Mouse (Mus musculus) hindbrain, embryonic 10.5 days (tissue): ENCODE data around the gene Mocs1. TPM values are rescaled to one million over a fixed set of nuclear protein-coding genes. Genes with fewer than 3 reads are reported as not detected.

Source experiments
- DNase-seq: peaks from one replicate; pipeline ENCODE4 v3.0.0-alpha.2; 2017; ENCODE audit warnings: low spot score
- H3K27ac ChIP-seq: fragments of 300-500 bp; sonication (generic); 2 replicates; pipeline ENCODE4 v1.5.1; 2016; ENCODE audit warnings: mild to moderate bottlenecking, moderate library complexity
- H3K27me3 ChIP-seq: fragments of 300-500 bp; sonication (generic); 2 replicates; pipeline ENCODE4 v1.6.1; 2016; ENCODE audit warnings: mild to moderate bottlenecking; ENCODE audit not compliant: poor library complexity, insufficient read depth, severe bottlenecking
- H3K36me3 ChIP-seq: fragments of 300-500 bp; sonication (generic); 2 replicates; pipeline ENCODE4 v1.6.1; 2016; ENCODE audit warnings: mild to moderate bottlenecking, moderate library complexity
- H3K4me1 ChIP-seq: fragments of 300-500 bp; sonication (generic); replicated peaks from 2 replicates; pipeline ENCODE4 v1.6.1; 2016; ENCODE audit warnings: mild to moderate bottlenecking
- H3K4me3 ChIP-seq: fragments of 300-500 bp; sonication (generic); 2 replicates; pipeline ENCODE4 v1.5.1; 2016; ENCODE audit warnings: mild to moderate bottlenecking, moderate library complexity
- H3K9me3 ChIP-seq: fragments of 300-500 bp; sonication (generic); 2 replicates; pipeline ENCODE4 v1.6.1; 2016; ENCODE audit warnings: mild to moderate bottlenecking, moderate library complexity
- WGBS: fragments of 180-500 bp; shearing (Covaris S2); methylation state at CpG from one replicate; pipeline ENCODE4 v1.1.7; 2016; 5-methylcytosine and 5-hydroxymethylcytosine counted together
- polyA plus RNA-seq: library from polyadenylated mRNA; unstranded; fragments of >200 nt; fragmentation: Nextera tagmentation; extraction: Ambion mirVana; gene quantifications from 2 replicates; pipeline ENCODE4 v1.2.1, GENCODE M21; 2016

Mocs1 gene
- polyA plus RNA-seq, 1 experiment from 2014 or later, result 6.0 TPM

DNA sequence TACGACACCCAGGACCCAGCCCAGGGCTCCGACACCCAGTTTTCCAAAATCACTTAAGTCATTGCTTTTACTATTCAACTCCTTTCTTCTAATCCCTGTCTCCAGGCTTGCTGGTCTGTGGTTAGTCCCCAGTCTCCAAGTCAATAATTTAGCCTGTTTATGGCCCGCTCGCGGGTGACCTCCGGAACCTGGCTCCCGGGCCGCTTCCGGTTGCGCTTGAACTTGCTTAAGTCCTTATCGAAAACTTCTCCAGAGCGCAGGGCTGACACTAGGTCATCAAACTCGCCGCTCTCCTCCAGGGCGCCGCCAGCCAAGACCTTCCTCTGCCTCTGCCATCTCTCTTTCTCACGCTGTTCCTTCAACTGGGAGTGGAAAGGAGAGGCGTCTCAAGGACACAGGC, 30.2 kb downstream of the Mocs1 start:
- no peak for DNase-seq
- Histone ChIP-seq H3K27me3 (no peaks in the 10 kb centered on the region), H3K36me3 (peaks cover 33% of the 10 kb centered on the region), H3K9me3 (no peaks in the 10 kb centered on the region), H3K27ac (no peak overlapping the region), H3K4me1 (no peaks in the 10 kb centered on the region), H3K4me3 (no peak overlapping the region)
- WGBS, result 93% methylated on average over 18 of the region's 18 CpGs

DNA sequence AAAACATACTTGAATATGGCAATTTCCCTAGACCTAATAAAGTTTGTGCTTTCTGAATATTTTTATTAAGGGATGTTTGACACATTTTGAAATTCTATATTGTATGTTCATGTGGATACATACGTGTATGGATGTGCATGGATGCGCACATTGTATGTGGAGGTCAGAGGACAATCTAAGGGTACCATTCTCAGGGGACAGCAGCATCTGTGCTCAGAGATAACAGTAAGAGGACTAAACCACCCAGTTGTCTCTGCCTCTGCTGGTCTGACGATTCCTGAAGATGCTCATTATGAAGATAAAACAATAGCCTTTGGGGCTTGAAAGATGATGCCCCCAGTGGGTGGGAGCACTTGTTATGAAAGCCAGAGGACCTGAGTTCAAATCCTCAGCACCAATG, 36.7 kb downstream of the Mocs1 start:
- no peak overlapping the region for H3K27ac ChIP-seq
- no peaks in the 10 kb centered on the region for H3K4me1 ChIP-seq
- no peaks in the 10 kb centered on the region for H3K27me3 ChIP-seq
- no peaks in the 10 kb centered on the region for H3K9me3 ChIP-seq
- 83% methylated on average over 3 of the region's 3 CpGs for WGBS
- no peak overlapping the region for H3K4me3 ChIP-seq
- H3K36me3 ChIP-seq, result 0 out of 2 replicates have a peak, but pooled peaks cover 3% of the 10 kb centered on the region
- no peak for DNase-seq

GRCm38 (mm10) chr17:49468223-49468622, 40.1 kb downstream of the Mocs1 start:
- DNase-seq, result peak; percentile 65
- no peaks in the 10 kb centered on the region for H3K27me3 ChIP-seq
- no peak overlapping the region for H3K27ac ChIP-seq
- no peaks in the 10 kb centered on the region for H3K36me3 ChIP-seq
- H3K4me1 ChIP-seq, result peaks cover 12% of the 10 kb centered on the region
- H3K9me3 ChIP-seq, result no peaks in the 10 kb centered on the region
- no peak overlapping the region for H3K4me3 ChIP-seq
- WGBS, result 37% methylated on average over 4 of the region's 4 CpGs

DNA sequence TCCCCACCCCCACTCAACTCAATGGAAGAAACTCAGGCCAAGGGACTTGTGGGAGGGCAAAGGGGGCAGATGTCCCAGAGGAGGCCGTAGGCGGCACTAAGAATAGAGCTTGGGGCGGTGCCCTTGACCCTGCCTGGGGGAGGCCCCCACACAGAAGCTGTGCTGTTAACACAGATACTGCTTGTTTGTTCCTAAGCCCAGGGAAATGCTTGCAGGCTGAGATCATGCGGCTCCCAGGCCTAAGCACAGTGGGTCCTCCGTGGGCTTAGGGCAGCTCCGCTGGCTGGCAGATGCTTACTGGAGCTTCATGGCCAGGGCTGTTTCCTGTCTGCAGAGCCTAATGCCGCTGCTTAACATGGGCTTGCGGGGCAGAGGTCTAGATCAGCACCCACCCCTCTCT, 44.5 kb downstream of the Mocs1 start:
- 58% methylated on average over 8 of the region's 8 CpGs for WGBS
- Histone ChIP-seq H3K27ac (peak overlapping the region; percentile 72), H3K9me3 (no peaks in the 10 kb centered on the region), H3K4me1 (peaks cover 12% of the 10 kb centered on the region), H3K36me3 (no peaks in the 10 kb centered on the region), H3K27me3 (no peaks in the 10 kb centered on the region), H3K4me3 (no peak overlapping the region)
- DNase-seq, result peak; percentile 44

DNA sequence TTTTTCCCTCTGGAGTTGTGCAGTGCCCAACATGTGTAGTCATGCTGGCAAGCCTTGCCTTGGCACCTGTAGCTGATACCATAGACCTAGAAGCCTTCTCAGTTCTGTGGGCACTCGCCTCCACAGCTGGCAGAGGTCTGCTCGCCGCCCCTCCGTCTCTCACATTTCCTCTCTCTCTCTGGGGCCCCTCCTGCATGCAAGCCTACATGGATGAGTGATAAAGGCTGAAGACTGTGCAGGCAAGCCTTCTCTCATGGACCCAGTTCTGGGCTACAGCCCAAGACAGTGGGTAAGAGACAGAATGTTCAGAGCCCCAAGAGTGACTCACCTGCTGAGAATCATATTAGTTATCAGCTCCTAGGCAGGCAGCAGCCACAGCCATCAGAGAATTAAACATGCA, 45.9 kb downstream of the Mocs1 start:
- Histone ChIP-seq H3K4me1 (peaks cover 12% of the 10 kb centered on the region), H3K27me3 (no peaks in the 10 kb centered on the region), H3K27ac (no peak overlapping the region), H3K9me3 (no peaks in the 10 kb centered on the region), H3K36me3 (no peaks in the 10 kb centered on the region), H3K4me3 (no peak overlapping the region)
- WGBS, result 95% methylated on average over 4 of the region's 4 CpGs
- DNase-seq, result no peak

GRCm38 (mm10) chr17:49475174-49475573, 47.0 kb downstream of the Mocs1 start:
- 94% methylated on average over 1 of the region's 1 CpGs for WGBS
- H3K27me3 ChIP-seq, result no peaks in the 10 kb centered on the region
- peaks cover 12% of the 10 kb centered on the region for H3K4me1 ChIP-seq
- peaks cover 6% of the 10 kb centered on the region; the same call in 1 of the 2 replicates for H3K36me3 ChIP-seq
- H3K9me3 ChIP-seq, result no peaks in the 10 kb centered on the region
- H3K4me3 ChIP-seq, result no peak overlapping the region
- DNase-seq, result no peak
- H3K27ac ChIP-seq, result no peak overlapping the region

- H3K36me3 ChIP-seq, result peaks cover 6% of the 10 kb centered on the region; the same call in 1 of the 2 replicates
- H3K4me1 ChIP-seq, result peaks cover 9% of the 10 kb centered on the region
- H3K9me3 ChIP-seq, result no peaks in the 10 kb centered on the region
- no peaks in the 10 kb centered on the region for H3K27me3 ChIP-seq
- H3K27ac ChIP-seq, result no peak overlapping the region
- WGBS, result 84% methylated on average over 4 of the region's 4 CpGs
- DNase-seq, result no peak
- H3K4me3 ChIP-seq, result no peak overlapping the region
These were observed 49.2 kb downstream of the Mocs1 start for GRCm38 (mm10) chr17:49477370-49477769.

DNA sequence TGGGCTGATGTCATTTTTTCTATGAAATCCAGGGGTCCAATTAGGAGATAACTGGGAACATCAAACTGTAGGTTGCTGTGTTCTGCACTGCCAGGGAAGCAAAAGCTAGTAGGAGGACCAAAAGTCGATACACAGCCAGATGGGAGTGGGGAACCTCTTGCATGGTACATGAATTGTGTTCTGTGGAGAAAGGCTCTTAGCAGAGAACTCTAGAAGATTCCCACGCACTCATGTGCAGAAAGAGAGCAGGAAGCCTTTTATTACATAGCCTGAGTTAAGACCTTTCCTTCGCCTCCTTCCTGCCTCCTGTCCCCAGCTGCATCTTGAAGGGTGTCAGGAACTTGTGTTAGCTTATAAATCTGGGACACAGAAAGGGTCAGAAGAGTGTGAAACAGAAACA, 53.7 kb downstream of the Mocs1 start:
- H3K27ac ChIP-seq, result no peak overlapping the region
- H3K9me3 ChIP-seq, result no peaks in the 10 kb centered on the region
- 89% methylated on average over 3 of the region's 3 CpGs for WGBS
- no peak overlapping the region for H3K4me3 ChIP-seq
- H3K36me3 ChIP-seq, result peaks cover 14% of the 10 kb centered on the region; the same call in 1 of the 2 replicates
- no peaks in the 10 kb centered on the region for H3K27me3 ChIP-seq
- H3K4me1 ChIP-seq, result no peaks in the 10 kb centered on the region
- no peak for DNase-seq

- WGBS, result 92% methylated on average over 3 of the region's 3 CpGs
- DNase-seq, result no peak
- H3K36me3 ChIP-seq, result peaks cover 17% of the 10 kb centered on the region; the same call in 1 of the 2 replicates
- no peak overlapping the region for H3K27ac ChIP-seq
- no peaks in the 10 kb centered on the region for H3K9me3 ChIP-seq
- no peak overlapping the region for H3K4me3 ChIP-seq
- no peaks in the 10 kb centered on the region for H3K4me1 ChIP-seq
- H3K27me3 ChIP-seq, result no peaks in the 10 kb centered on the region
These were observed 56.3 kb downstream of the Mocs1 start for GRCm38 (mm10) chr17:49484435-49484834.

- H3K36me3 ChIP-seq, result peaks cover 21% of the 10 kb centered on the region
- H3K27ac ChIP-seq, result no peak overlapping the region
- DNase-seq, result no peak
- H3K27me3 ChIP-seq, result no peaks in the 10 kb centered on the region
- H3K4me3 ChIP-seq, result no peak overlapping the region
- no peaks in the 10 kb centered on the region for H3K9me3 ChIP-seq
- WGBS, result 84% methylated on average over 5 of the region's 5 CpGs
- no peaks in the 10 kb centered on the region for H3K4me1 ChIP-seq
These were observed 60.9 kb downstream of the Mocs1 start for GRCm38 (mm10) chr17:49489098-49489497.

GRCm38 (mm10) chr17:49493276-49493675, 65.1 kb downstream of the Mocs1 start:
- no peak for DNase-seq
- no peaks in the 10 kb centered on the region for H3K4me1 ChIP-seq
- no peaks in the 10 kb centered on the region for H3K9me3 ChIP-seq
- no peak overlapping the region for H3K4me3 ChIP-seq
- 97% methylated on average over 4 of the region's 4 CpGs for WGBS
- H3K27me3 ChIP-seq, result no peaks in the 10 kb centered on the region
- H3K36me3 ChIP-seq, result peaks cover 7% of the 10 kb centered on the region
- H3K27ac ChIP-seq, result no peak overlapping the region

DNA sequence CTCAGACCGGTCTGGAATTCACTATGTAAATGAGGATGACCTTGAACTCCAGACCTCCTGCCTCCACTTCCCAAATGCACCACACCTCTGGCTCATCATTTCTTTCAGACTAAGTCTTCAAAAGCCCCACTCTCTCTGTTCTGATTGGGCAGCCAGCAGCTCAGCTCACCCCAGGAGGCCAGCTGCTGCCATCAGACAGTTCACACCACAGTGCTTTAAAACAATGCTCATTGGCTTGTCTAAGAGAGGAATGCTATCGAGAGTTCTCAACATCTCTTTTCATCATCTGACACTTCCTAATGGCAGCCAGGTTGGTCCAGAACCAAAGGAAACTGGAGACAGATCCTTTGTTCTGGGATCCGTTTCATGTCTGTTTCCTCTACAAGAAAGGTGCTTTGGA, 70.0 kb downstream of the Mocs1 start:
- Histone ChIP-seq H3K4me1 (no peaks in the 10 kb centered on the region), H3K4me3 (no peak overlapping the region), H3K27me3 (no peaks in the 10 kb centered on the region), H3K36me3 (peaks cover 7% of the 10 kb centered on the region), H3K9me3 (no peaks in the 10 kb centered on the region), H3K27ac (no peak overlapping the region)
- DNase-seq, result no peak
- WGBS, result 53% methylated on average over 3 of the region's 3 CpGs

DNA sequence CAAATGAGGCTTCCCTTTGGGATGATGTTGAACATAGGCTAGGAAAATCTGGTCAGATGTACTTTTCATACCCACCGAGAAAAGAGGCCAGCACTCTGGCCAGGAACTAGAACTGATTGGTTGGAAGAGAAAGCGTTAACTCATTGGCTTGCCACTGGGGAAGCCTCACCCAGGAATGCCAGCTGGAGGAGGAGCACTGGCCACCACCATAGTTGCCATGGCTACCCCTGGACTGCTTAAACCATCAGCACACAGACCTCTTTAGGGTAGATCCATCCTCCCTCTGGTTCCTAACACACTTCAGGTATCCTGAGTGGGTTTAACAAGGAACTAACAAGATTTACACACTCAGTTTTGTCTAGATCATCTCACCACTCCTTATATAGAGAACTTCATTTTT, 71.5 kb downstream of the Mocs1 start:
- Histone ChIP-seq H3K36me3 (no peaks in the 10 kb centered on the region), H3K27me3 (no peaks in the 10 kb centered on the region), H3K9me3 (no peaks in the 10 kb centered on the region), H3K4me1 (no peaks in the 10 kb centered on the region), H3K27ac (no peak overlapping the region), H3K4me3 (no peak overlapping the region)
- WGBS, result 85% methylated on average over 2 of the region's 2 CpGs
- no peak for DNase-seq

GRCm38 (mm10) chr17:49500234-49500633, 72.1 kb downstream of the Mocs1 start:
- Histone ChIP-seq H3K27me3 (no peaks in the 10 kb centered on the region), H3K9me3 (no peaks in the 10 kb centered on the region), H3K36me3 (no peaks in the 10 kb centered on the region), H3K4me1 (no peaks in the 10 kb centered on the region), H3K4me3 (no peak overlapping the region), H3K27ac (no peak overlapping the region)
- no peak for DNase-seq
- WGBS, result 72% methylated on average over 2 of the region's 2 CpGs
